Mouse (Mus musculus) heart, adult 8-10 months (tissue): ENCODE results near the gene 1500009L16Rik. TPM values are rescaled to one million over a fixed set of nuclear protein-coding genes. Genes with fewer than 3 reads are reported as not detected.

Source experiments
- DNase-seq: peaks from one replicate; pipeline ENCODE4 v3.0.0; 2022; ENCODE audit warnings: low spot score
- total RNA-seq, 4 experiments: library from RNA; stranded (reverse); gene quantifications; 2 replicates each; pipeline ENCODE4 v1.2.4; 2022

1500009L16Rik gene
- total RNA-seq, 4 experiments from 2014 or later = 3.2 to 9.0 (median 5.4) TPM

DNA sequence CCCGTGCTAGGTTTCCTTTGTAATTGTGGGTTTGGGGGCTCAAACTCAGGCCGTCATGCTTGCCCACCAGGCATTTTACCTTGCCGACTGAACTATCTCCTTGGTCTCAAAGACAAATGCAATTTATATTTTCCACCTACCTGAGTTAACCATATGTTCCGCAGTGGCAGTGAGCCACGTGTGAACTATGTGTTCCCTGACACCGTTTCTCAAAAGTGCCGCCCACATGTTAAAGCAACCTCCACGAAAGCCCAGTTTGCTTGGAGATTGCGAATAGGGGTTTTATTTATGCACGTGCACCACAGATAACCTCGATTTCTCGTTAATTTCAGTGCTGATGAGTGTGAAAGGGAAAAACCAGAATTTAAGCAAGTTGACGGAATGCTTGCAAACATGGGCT, 36.1 kb downstream of the 1500009L16Rik start:
- DNase-seq = no peak

DNA sequence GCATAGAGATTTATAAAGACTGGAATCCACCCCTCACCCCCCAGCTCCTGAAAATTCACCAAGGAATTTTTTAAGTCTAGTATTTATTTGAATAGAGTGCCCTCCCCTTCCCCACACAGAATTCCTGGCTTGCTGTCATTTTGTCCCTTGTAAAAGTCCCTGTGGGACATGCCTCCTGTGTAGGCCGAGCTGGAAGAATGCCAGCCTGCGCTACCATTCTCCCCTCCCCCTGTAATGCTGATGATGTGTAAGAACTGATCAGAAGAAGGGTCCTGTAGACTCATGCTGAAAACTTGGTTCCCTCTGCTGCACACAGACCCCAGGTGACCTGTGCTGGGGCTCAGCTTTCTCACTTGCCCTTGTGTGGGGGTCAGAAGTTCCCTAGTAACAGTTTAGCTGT, 37.9 kb downstream of the 1500009L16Rik start:
- no peak for DNase-seq

DNA sequence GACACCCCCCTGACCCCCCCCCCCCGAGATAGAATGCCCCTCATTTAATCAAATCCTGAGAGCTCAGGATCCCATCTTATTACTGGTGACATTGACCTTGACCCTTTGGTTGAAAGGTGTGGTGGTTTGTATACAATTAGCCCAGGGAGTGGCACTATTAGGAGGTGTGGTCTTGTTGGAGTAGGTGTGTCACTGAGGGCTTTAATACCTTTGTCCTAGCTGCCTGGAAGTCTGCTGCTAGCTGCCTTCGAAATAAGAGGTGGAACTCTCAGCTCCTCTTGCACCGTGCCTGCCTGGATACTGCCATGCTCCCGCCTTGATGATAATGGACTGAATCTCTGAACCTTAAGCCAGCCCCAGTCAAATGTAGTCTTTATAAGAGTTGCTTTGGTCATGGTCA, 41.2 kb downstream of the 1500009L16Rik start:
- no peak for DNase-seq

DNA sequence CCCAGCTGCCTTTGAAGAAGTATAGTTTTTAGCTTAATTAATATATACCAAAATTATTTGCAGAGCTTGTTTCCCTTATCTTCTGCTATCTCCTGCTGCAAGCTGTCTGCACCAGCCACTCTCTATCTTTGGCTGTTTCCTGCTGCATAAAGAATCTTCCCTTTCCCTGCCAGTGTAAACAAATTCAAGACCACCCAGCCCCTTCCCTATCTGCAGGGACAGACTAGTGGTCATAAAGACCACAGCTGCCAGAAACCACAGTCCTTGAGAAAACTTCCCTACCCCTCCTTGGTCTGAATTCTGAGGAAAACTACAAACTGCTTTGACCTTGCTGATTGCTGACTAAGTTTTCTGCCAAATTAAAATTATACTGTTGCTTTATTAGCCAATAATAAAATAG, 44.2 kb downstream of the 1500009L16Rik start:
- DNase-seq = no peak

DNA sequence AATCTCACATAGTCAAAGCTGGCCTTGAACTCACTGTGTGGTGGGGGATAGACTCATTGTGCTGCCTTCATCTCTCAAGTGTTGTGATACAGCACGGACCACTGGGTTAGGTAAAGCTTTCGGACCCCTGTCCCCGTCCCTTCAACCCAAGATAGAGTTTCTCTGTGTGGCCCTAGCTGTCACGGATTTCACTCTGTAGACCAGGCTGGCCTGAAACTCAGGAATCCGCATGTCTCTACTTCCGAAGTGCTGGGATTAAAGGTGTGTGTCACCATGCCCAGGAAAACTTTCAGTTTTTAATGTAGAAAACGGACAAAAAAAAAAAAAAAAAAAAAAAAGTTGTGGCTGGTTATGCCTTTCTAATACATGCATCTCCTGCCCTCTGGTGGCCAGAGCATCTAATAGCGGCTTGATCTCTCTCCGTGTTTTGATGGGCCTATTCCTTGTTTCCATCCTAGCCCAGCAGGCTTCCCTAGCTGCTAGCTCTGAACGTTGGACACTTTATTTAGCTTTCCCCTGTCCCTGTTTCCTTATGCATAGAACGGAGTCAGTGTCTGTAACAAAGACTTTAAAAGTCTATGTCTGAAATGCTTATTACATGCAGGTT, 53.7 kb downstream of the 1500009L16Rik start:
- DNase-seq = peak; percentile 48

DNA sequence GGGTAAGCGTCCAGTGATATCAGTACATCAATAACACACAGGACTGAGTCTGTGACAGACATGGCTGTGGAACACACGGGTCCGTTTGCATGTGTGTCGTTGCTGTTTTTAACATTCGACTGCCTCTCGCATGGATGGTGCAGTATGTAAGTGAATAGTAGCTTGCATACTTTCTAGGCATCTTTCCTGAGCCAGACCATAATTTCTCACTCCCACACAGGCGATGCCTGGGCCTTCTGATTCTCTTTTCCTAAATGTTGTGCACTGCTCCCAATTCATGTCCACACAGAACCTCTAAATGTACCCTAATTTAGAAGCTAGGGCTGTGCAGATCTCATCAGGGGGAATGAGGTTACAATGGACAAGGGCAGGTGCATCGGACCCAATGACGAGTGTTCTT, 54.6 kb downstream of the 1500009L16Rik start:
- no peak for DNase-seq

DNA sequence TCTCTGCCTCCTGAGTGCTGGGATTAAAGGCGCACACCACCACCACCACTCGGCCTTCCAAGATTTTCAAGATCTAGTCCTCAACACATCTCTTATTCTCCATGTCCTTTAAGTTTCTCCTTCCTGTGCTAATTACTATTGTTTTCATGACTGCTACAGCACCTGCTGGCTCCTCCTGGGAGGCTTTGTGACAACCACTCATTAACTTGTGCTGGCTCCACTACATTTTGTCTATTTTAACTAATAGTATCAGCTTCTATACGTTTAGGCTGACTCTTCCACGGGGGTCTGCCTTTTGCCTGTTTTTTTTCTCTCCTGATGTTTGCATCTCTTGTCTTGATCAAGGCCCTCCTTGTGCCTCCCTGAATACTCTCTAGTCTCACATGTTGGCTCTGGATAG, 59.2 kb downstream of the 1500009L16Rik start:
- no peak for DNase-seq

DNA sequence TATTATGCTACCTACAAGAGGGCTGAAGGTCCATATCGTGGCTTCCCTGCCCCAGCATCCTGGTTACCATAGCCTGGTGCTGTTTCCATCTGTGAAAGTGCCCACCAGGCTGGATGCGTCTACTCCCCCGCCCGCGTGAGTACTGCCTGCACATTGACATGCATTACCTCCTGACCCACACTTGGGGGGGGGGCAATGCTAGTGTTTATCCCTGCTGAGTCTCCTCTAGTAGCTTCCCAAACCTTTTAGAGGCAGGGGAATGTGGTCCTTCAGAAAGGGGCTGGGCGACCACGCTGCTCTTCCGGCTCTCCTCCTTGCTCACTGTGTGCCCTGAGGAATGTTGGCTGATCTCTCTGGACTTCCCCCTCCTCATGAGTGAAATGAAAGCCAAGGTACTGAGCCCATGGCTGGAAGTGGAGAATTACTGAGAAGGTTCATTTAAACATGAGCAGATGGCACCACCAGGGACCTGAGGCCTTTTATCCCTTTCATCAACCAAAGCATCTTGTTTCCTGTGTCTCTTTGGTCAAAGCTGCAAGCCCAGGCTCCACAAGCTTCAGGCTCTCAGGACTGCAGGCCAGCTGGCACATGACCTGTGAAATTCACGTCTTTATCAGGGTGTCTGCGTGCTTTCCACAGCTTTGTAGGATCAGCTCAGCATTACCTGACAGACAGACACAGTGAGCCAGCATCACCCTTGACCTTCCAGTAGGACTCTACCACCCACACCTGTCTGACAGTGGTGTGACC, 59.9 kb downstream of the 1500009L16Rik start:
- no peak for DNase-seq

DNA sequence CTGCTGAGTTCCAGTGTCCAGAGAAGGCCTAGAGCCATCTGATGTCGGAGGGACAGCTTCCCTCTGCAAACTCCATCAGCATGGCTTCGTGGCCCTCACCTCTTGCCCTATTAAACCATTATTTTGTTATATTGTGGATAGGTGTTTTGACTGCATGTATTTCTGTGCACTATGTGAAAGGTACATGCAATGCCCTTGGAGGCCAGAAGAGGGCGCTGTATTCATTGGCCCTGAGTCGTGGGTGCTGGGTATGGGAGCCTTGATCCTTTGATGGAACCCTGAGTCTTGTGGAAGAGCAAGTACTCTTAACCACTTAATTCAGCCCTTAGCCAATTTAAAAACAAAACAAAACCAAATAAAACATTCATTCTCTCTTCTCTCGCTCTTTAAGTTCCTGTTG, 62.3 kb downstream of the 1500009L16Rik start:
- DNase-seq = no peak

DNA sequence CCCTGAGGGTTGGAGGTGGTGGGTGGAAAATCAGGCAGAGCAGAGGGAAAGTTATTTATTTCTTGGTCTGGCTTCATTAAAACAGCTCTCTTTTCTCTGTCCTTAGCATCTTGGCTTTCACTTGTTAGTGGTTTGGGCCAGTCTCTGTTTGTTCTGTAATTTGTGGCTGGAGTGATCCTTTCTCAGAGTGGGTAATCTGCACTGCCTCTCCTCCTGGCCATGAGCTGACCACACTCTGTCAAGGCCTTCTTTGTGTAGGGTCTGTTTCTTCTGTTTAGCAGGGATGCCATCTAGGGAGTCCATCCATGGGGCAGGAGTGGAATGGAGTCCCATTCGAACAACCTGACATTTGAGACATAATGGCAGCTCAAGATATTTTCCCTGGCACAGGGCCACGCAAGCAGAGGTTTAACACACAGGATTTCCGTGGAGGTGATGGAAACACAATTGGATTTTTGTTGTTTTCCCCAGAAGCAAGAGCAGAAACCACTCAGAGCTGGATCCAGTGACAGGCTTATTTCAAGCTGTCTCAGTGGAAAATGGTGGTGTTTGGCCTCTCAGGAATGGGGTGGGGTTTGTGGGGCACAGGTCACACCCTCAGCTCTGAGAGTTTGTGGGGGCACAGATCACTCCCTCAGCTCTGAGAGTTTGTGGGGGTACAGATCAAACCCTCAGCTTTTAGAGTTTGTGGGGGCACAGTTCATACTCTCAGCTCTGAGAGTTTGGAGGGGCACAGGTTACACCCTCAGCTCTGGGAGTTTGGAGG, 63.1 kb downstream of the 1500009L16Rik start:
- no peak for DNase-seq

DNA sequence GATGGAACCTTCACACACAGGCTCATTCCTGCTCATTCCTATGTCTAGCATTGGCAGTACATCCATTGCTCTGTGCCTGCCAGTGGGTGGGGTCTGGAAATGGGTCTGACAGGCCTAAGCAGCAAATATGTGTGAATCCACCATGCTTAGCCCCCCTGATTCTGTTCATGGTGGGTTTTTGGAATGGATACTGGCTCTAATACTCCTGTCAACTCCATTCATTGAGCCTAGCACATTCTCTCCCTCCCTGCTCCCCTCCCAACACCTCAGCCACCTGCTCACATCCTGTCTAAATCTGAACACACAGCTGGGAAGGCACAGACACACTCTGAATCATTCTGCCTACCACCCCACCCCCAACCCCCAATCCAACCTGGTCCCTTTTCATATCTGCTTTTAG, 72.4 kb downstream of the 1500009L16Rik start:
- DNase-seq = no peak

DNA sequence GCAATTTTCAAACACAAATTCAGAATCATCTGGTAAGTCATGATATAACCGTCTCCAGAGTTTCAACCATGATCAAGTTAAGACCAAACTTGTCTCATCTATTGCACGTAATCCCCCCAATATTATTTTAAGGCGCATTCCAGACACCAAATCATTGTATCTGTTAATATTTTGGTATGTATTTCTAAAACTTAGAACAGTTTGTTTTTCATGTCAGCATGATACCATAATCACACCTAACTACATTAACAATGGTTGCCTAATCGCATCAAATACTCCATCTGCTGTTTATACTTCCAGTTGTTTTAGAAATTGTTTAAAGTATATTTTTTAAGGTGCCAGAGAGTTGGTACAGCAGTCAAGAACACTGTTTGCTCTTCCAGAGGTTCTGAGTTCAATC, 72.8 kb downstream of the 1500009L16Rik start:
- DNase-seq = no peak

DNA sequence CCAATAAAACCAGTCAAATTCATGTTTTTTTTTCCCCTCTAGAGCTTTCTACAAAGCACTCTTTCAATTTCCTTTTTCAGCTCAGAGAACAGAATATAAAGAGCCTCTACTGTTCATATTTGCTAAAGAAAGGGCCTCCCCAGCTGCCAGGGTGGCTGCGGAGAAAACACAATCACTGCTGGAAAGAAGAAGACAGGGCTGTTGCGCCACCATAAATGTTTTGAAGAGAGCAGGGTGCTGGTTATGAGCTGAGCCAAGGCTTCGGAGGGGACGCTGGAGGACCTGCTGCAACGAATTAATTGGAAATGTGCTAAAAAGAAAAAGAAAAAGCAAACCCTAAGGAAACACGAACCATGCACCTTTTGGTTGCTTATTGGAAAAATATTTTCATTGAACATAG, 81.4 kb downstream of the 1500009L16Rik start:
- DNase-seq = no peak

DNA sequence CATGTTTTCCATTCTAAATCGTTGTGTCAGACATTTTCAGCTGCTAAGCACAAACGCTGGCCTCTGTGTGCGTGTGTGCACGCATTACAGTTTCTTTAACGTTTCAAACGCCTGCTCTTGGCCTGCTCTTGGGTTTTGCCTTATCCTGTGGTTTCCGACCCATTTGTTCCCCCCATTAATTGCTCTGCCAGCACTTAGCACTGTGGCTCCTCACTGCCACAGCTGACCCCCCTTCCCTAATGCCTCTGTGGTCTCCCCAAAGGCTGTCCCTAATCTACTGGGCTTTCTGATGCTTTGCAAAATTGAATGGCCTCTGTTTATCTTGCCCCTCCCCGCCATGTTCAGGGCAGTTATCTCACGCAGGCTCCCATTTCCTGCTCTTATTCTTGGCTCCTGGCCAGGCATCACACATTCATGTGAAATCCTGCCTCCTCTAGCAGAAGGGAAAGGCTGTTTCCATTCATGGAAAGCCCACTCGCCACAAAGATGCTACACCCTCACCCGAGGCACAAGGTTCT, 82.6 kb downstream of the 1500009L16Rik start:
- DNase-seq = peak; percentile 38

DNA sequence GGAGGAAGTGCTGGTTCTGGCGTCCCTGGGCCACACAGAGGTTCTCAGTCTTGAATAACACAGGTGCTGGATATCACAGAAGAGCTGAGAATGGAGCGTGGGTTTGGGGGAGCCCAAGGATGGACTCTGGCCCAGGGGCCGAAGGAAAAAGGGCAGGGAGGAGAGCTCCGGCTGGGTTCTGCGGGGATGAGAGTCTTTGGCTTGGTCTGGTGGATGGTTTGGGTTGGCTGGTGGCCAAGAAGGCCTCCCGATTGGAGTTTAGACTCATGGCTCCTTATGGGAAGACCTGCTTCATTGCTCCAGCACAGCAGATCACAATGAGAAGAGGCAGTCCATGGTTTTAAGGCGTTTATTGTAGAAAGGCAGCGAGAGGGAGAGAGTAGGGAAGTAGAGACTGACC, 84.6 kb downstream of the 1500009L16Rik start:
- no peak for DNase-seq

Other genes starting within 250 kb of the 1500009L16Rik start
- gene Aldh1l2, start 188.7 kb upstream of the 1500009L16Rik start, total RNA-seq = 10 to 100 TPM in 3 of 4 experiments, 1 to 10 TPM in 1; 9.5 to 14.1 (median 13.7) TPM
- 10 to 100 TPM; 12.3 to 14.9 (median 12.9) TPM for gene Washc4, start 179.1 kb upstream of the 1500009L16Rik start, total RNA-seq
- 10 to 100 TPM; 33.4 to 42.5 (median 39.3) TPM for gene Appl2, start 74.1 kb upstream of the 1500009L16Rik start, total RNA-seq